Mouse (Mus musculus): ENCODE measurements around the gene Snx8. TPM values are rescaled to one million over a fixed set of nuclear protein-coding genes. Genes with fewer than 3 reads are reported as not detected.
A peak's percentile ranks its signal among the peaks of the same experiment; 100 is the strongest.

The Snx8 gene
- total RNA-seq, 2 experiments from 2014 or later, result 14.9 to 15.5 TPM

DNA sequence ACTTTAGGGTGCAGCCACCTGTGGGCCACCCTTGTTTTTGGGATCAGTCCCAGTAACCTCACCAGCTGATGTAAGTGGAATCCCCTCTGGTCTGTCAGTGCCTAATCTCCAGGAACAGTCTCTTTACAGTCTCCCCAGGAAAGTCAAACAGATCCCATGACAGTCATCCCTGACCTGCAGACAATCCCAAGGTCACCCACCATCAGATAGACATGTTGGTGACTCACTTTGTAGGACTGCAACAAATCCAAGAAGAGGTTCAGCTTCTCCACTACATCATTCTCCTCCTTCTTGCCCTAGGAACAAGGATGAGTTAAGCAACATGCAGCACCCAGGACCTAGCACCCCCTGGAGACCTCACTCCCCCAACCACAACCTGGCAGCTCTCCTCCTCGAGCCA lies 43.0 kb downstream of the Snx8 start:
- no peak for DNase-seq (ENCODE audit: low spot score in 2 of 2)

DNA sequence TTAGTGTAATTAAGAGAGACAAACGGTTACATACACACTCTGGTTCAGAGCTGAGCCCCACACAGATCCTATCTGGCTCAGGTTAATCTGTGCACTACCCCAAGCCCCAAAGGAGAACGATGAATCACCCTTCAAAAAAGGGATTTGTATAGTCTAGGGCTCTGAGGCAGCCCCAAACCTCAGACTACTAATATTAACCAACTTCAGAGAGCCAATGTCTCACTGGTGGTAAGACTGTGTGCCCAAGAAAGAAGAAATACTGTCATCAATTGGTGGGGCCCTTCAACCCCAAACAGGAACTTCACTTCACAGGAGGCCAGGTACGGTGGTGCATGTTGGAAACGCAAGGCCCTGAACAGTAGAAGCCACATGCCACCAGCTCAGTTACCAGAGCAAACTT lies 43.8 kb downstream of the Snx8 start:
- no peak for DNase-seq (ENCODE audit: low spot score in 2 of 2)

DNA sequence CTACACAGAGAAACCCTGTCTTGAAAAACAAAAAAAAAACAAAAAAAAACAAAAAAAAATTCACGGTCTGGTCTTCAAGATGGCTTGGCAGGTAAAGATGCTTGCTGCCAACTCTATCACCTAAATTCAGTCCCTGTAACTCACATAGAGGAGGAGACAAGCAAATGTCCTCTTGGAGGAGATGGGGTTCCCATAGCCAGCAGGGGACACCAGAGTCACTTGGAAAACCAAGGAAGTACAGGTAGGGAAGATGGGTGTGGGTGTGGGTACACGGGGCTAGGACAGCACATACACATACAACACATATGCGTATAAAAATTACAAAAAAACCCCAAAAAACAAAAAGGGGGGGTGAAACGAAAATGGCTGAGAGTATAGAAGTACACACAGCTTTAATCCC lies 46.2 kb downstream of the Snx8 start:
- DNase-seq (ENCODE audit: low spot score in 2 of 2), result no peak

DNA sequence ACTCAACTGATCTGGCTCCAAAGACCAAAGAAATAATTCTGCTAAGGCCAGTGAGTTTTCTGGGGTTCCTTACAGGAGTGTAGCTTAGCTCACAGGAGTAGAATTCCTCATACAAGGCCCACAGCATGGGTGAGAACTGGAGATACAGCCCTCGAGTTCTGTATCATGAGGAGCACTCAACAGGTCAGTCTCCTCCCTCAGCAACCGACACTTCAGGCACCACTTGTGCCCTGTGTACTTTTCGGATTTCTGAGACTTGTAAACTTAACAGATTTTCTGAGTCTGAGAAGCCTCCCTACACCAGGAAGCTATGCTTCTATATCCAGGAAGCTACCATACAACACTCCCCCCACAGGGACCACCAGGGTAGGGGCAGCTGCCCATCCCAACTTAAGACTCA lies 49.2 kb downstream of the Snx8 start:
- DNase-seq (ENCODE audit: low spot score in 2 of 2), result no peak

DNA sequence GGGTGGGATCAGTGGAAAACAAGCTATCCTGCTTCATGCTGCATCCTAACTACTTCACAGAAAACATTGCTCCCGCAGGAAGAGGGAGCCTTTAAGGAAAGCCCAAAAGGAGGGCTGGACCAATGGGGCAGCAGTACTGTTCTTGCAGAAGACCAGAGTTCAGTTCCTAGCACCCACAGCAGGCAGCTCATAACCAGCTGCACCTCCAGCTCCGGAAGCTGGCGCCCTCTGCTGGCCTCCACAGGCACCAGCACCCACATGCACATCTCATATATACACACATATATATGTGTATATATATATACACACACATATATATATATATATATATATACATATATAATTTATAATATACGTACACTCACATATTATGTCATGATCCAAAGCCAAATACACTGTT lies 50.3 kb downstream of the Snx8 start:
- no peak for DNase-seq (ENCODE audit: low spot score in 2 of 2)

DNA sequence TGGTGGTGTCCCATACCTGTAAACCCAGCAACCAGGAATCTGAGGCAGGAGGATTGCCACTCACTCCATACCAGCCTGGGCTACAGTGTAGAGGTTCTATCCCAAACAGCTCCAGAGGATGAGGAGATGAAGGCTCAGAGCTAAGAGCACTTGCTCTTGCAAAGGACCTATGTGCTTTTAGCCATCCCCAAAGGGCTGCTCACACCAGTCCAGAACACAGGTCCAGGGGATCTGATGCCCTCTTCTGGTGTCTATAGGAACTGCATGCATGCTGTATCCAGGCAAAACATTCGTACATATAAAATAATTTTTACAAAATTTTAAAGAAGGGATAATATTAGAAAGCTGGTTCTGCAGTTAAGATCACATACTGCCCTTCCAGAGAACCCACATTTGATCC lies 52.4 kb downstream of the Snx8 start:
- DNase-seq (ENCODE audit: low spot score in 2 of 2), result peak; percentile 42 to 53

DNA sequence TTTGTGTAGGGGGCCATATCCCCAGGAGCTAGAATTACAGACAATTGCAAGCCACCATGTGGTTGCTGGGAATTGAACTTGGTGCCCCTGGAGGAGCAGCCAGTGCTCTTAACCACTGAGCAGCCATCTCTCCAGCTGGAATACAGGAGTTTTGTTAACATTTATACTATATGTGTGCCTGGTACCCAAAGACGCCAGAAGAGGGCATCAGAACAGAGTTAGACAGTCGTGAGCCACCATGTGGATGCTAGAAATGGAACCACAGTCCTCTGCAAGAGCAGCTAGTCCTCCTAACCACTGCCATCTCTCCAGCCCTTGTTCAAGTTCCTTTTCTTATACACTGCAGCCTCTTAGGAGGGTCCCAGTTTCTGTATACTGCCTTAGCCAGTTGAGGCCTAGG lies 55.4 kb downstream of the Snx8 start:
- DNase-seq (ENCODE audit: low spot score in 2 of 2), result no peak

DNA sequence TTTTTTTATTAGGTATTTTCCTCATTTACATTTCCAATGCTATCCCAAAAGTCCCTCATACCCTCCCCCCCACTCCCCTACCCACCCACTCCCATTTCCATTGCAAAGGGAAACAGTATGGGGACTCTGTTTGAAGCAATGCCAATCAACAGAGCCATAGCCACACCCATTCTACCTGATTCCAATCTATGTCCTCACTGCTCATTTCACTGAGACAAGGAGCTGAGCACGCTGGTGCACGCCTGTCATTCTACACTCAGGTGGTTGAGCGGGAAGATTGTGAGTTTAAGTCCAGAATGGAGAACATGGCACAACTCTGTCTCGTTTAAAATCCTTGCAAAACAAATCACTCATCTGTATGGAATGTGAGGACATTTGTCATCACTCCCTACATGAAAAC lies 56.5 kb downstream of the Snx8 start:
- no peak for DNase-seq (ENCODE audit: low spot score in 2 of 2)

DNA sequence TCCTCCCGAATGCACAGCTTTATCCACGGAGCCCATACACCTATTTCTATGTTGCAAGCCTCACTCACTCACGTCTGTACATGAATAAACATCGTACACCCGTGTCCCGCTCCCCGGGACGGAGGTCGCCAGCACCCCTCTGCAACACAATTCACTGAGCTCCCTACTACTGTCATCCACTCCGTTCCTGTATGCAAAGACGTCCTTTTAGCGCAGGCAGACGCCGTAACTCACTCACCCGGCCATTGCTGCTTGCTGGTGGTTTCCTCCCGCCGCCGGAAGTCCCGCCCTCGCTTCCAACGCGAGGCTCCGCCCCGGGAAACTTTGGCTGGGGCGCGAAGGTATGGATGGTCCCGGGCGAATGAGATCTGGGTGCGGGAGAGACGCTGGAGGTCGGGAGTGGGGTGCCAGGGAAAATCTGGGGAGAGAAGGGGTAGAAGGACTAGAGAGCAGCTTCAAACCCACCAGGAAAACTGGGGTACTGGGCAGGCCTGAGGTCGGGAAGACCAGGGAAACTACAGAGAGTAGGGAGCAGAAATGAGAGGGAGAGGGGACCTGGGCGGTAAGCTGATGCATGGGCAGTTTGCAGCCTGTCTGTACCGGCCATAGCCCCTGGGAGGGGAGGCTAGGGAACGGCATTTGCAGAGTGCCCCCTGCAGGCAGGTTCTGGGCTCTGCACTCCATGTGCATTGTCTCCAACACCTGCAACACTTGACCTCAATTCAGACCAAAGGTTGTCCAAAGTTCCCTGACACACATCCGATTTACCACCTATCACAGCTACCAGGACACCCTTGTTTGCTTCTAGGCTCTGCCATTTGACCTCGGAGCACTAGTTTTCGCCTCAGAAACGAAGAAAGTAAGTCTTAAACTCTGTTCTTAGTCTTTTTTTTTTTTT lies 57.2 kb downstream of the Snx8 start, which contains the start of gene Mrm2:
Gene Mrm2 (minus strand): TSS at position 284 of the 898 bp plus-strand sequence.
- DNase-seq (ENCODE audit: low spot score in 2 of 2), result peak; percentile 75 to 83

DNA sequence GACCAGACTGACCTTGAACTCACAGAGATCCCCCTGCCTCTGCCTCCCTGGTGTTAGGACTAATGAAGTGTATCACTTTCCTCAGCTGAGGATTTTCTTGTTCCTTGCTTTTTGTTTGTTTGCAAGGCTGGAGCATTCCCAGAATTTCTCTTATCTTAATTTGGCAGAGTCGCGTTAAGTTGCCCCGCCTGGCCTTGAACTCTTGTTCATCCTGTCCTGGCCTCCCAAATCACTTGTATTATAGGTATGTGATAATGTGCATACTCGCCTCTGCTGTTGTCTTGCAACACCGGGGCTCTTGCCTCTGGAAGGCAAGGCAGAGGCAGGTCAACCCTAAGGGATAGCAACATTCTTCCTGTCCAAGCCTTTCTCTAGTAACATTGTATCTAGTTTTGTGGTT lies 65.0 kb downstream of the Snx8 start:
- DNase-seq (ENCODE audit: low spot score in 2 of 2), result no peak

DNA sequence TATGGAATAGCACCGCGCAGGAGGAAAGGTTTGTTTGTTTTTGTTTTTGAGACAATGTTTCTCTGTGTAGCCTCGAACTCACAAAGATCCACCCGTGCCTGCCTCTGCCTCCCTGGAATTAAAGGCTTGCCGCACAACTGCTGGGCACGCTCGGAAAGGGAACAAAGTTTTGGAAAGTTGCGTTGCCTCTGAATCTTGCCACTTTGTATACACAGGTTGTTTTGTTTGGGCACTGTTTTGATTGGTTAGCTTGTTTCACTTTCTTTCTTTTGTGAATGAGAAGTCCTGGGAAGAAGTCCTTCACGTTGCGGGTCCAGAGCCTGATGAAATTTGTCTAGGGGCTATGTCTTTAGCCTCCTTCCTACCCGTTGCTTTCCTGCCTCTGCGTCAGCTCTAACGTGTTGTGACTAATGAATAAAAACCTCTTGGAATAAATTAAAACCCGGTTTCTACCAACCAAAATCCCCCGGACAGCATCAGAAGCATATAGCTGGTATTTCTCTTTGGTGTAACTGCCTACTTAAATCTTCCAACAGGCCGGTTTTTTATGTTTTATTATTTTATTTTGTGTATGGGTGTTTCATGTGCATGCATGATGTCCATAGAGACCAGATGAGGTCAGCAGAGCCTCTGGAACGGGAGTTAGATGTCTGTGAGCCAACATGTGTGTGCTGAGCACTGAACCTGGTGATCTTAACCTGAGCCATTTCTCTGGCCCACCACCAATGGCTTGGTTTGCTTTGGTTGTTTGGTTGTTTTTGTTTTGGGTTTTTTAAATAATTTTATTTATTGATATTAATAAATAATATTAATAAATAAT lies 67.1 kb downstream of the Snx8 start:
- DNase-seq (ENCODE audit: low spot score in 2 of 2), result no peak

DNA sequence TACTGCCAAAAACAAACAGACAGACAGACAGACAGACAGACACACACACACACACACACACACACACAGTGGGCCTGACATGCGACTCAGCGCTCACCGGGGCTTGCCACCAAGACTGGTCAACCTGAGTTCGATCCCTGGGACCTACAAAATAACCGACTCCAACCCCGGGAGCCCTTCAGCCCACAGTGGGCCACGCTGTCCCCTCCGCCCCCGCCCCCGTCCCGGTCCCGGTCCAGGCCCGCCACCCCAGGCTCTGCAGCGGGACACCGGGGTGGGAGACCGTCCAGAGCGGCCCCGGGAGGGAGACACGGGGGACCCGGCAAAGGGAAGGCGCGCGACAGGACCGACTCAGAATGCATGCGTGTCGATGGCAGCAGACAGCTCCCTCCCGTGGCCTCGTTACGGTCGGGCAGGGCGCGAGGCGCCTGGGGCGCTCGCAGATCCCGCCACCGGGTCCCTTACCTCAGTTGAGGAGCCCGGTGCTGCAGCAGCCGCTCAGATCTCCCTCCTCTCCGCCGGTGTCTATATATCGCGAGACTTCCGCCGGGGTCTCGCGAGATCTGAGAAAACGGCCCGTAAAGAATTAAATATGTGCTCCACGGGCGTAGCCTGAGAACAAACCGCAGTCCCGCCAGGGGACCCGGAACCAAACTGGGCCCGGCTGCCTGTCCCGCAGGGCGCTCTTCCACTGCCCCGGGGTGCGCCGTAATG lies 67.9 kb downstream of the Snx8 start, which contains the start of the genes Mad1l1 and Nudt1:
Gene Mad1l1 (minus strand): TSS at position 511 of the 714 bp plus-strand sequence.
Gene Nudt1 (plus strand): TSS at position 615 of the 714 bp plus-strand sequence.
- peak; percentile 90 to 91 for DNase-seq (ENCODE audit: low spot score in 2 of 2)

DNA sequence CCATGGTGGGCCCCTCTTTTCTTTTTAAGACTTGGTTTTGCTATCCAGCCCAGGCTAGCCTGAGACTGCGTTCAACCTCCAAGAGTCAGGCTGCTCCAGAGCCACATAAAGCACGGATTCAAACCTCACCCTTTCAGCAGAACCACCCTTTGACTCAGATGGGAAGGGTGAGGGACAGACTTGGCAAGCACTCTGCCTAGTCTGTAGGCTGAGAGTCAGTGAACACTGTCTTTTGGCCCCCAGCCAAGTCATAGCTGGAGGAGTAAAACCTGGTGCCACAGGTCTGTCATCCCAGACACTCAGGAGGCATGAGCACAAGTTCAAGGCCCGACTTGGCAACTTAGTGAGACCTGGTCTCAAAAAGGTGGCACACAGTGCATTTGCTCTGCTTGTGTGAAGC lies 72.3 kb downstream of the Snx8 start:
- DNase-seq (ENCODE audit: low spot score in 2 of 2), result no peak

DNA sequence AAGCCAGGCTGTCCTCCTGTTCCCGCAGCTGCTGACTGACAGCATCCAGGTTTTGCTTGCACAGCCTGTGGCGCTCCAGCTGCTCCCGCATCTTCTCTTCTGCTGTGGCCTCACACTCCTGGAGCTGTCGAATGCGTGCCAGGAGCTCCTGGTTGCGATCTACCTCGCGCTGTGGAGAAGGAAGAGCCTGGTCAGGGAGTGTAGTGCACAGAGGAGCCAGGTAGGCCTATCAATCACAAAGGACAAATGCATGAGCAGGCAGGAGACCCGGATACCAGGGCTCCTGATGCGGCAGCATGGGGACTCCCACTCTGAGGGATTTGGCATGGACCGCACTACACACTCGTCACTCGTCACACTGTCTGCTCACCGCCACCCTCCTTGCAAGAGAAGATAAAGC lies 81.5 kb downstream of the Snx8 start:
- no peak for DNase-seq (ENCODE audit: low spot score in 2 of 2)

DNA sequence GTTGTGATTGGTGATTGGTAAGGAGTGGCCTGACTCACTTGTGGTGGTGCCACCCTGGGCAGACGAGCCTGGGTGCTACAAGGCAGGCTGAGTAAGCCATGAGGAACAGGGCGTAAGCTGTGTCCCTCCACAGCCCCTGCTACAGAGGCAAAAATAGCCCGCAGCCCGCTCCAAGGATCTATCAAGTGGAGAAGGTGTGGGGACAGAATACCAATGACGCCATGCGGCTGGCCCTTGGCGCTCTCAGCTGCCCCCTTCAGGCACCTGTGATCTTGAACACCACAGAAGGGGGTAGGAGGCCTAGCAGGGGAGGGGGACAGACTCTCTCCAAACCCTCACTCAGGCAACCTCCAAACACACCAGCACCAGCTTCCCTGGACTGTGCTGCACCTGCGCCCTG lies 83.0 kb downstream of the Snx8 start:
- DNase-seq (ENCODE audit: low spot score in 2 of 2), result no peak

DNA sequence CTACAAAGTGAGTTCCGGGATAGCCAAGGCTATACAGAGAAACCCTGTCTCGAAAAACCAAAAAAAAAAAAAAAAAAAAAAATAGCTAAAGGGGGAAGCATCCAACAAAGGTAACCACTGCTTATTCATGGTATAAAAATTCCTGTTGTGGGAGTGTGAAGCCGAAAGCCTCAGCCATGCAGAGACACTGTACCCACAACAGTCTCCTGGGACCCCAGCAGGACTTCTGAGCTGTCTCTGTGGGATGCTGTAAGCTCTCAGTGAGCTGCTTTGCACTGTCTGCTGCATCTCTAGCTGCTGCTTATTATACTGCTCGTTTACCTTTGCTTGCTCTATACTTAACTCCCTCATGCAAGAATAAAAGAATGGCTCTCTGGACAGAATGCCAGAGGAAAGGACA lies 90.8 kb downstream of the Snx8 start:
- DNase-seq (ENCODE audit: low spot score in 2 of 2), result no peak

DNA sequence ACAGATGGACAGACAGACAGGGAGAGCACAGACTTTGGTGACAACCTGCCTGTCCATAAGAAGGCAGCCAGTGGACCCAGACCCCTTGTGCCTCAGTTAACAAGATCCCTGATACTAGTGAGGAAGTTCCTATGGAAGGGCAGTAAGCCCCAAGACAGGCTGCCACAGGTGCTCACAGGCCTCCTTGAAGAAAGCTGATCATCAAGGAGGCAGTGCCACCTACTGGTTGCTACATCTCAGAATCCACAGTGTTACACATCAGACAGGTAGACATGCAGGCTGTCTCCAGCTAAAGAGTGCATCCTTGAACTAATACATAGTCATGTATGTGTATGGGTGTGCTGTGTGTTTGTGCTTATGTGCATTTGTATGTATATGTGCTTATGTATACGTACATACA lies 96.9 kb downstream of the Snx8 start:
- DNase-seq (ENCODE audit: low spot score in 2 of 2), result peak; percentile 56 to 75

All from layer of hippocampus, postnatal 10 days (tissue).